Mouse (Mus musculus) embryonic facial prominence, embryonic 15.5 days (tissue): ENCODE data around the gene Cldnd1. TPM values are rescaled to one million over a fixed set of nuclear protein-coding genes. Genes with fewer than 3 reads are reported as not detected.

Experiments
- ATAC-seq: fragments of 200-750 bp; cut with Nextera tagmentation; 2 replicates; pipeline ENCODE4 v1.8.0; 2017; ENCODE audit warnings: low read depth, moderate TSS enrichment; ENCODE audit not compliant: insufficient number of reproducible peaks, low FRiP score, low TSS enrichment
- H3K27ac ChIP-seq: fragments of 300-500 bp; sonication (generic); replicated peaks from 2 replicates; pipeline ENCODE4 v1.5.1; 2015; ENCODE audit warnings: mild to moderate bottlenecking, inconsistent platforms
- H3K27me3 ChIP-seq: fragments of 300-500 bp; sonication (generic); 2 replicates; pipeline ENCODE4 v1.6.1; 2015; ENCODE audit warnings: inconsistent platforms
- H3K36me3 ChIP-seq: fragments of 300-500 bp; sonication (generic); 2 replicates; pipeline ENCODE4 v1.6.1; 2015; ENCODE audit warnings: mild to moderate bottlenecking, inconsistent platforms
- H3K4me1 ChIP-seq: fragments of 300-500 bp; sonication (generic); 2 replicates; pipeline ENCODE4 v1.6.1; 2015; ENCODE audit warnings: inconsistent platforms
- H3K4me2 ChIP-seq: fragments of 300-500 bp; sonication (generic); replicated peaks from 2 replicates; pipeline ENCODE4 v1.6.1; 2015; ENCODE audit warnings: mild to moderate bottlenecking, inconsistent platforms
- H3K4me3 ChIP-seq: fragments of 300-500 bp; sonication (generic); replicated peaks from 2 replicates; pipeline ENCODE4 v1.5.1; 2015; ENCODE audit warnings: mild to moderate bottlenecking, inconsistent platforms
- H3K9ac ChIP-seq: fragments of 300-500 bp; sonication (generic); 2 replicates; pipeline ENCODE4 v1.6.1; 2015; ENCODE audit warnings: inconsistent platforms
- H3K9me3 ChIP-seq: fragments of 300-500 bp; sonication (generic); replicated peaks from 2 replicates; pipeline ENCODE4 v1.6.1; 2016; ENCODE audit warnings: inconsistent platforms
- WGBS: fragments of 180-500 bp; shearing (Covaris S2); methylation state at CpG from one replicate; pipeline ENCODE4 v1.1.7; 2015; 5-methylcytosine and 5-hydroxymethylcytosine counted together
- polyA plus RNA-seq: library from polyadenylated mRNA; unstranded; fragments of >200 nt; fragmentation: Nextera tagmentation; extraction: Ambion mirVana; gene quantifications from 2 replicates; pipeline ENCODE4 v1.2.1, GENCODE M21; 2015

Gene Cldnd1
- polyA plus RNA-seq, 1 experiment from 2014 or later = 131 TPM

GRCm38 (mm10) chr16:58696796-58697195 is 30.9 kb upstream of the Cldnd1 start:
- Histone ChIP-seq H3K4me1 (no peaks in the 10 kb centered on the region), H3K9ac (no peak overlapping the region), H3K27me3 (no peaks in the 10 kb centered on the region), H3K4me2 (no peak overlapping the region), H3K27ac (no peak overlapping the region), H3K9me3 (no peaks in the 10 kb centered on the region), H3K36me3 (no peaks in the 10 kb centered on the region), H3K4me3 (no peak overlapping the region)
- 65% methylated on average over 3 of the region's 3 CpGs for WGBS
- no peak for ATAC-seq

GRCm38 (mm10) chr16:58697261-58697660 is 30.4 kb upstream of the Cldnd1 start:
- H3K27me3 ChIP-seq = no peaks in the 10 kb centered on the region
- H3K36me3 ChIP-seq = no peaks in the 10 kb centered on the region
- H3K27ac ChIP-seq = no peak overlapping the region
- H3K4me2 ChIP-seq = no peak overlapping the region
- 97% methylated on average over 1 of the region's 1 CpGs for WGBS
- H3K9ac ChIP-seq = no peak overlapping the region
- no peak for ATAC-seq
- H3K4me1 ChIP-seq = no peaks in the 10 kb centered on the region
- H3K4me3 ChIP-seq = no peak overlapping the region
- no peaks in the 10 kb centered on the region for H3K9me3 ChIP-seq

- 81% methylated on average over 6 of the region's 6 CpGs for WGBS
- no peak overlapping the region for H3K4me2 ChIP-seq
- no peaks in the 10 kb centered on the region for H3K27me3 ChIP-seq
- no peak overlapping the region for H3K4me3 ChIP-seq
- H3K4me1 ChIP-seq = no peaks in the 10 kb centered on the region
- H3K27ac ChIP-seq = no peak overlapping the region
- H3K9me3 ChIP-seq = no peaks in the 10 kb centered on the region
- no peaks in the 10 kb centered on the region for H3K36me3 ChIP-seq
- H3K9ac ChIP-seq = no peak overlapping the region
- ATAC-seq = no peak
These were observed 27.5 kb upstream of the Cldnd1 start for GRCm38 (mm10) chr16:58700174-58700573.

- Histone ChIP-seq H3K27me3 (no peaks in the 10 kb centered on the region), H3K4me2 (no peak overlapping the region), H3K4me1 (no peaks in the 10 kb centered on the region), H3K9ac (no peak overlapping the region), H3K27ac (no peak overlapping the region), H3K9me3 (no peaks in the 10 kb centered on the region), H3K36me3 (no peaks in the 10 kb centered on the region), H3K4me3 (no peak overlapping the region)
- 87% methylated on average over 12 of the region's 12 CpGs for WGBS
- no peak for ATAC-seq
These were observed 26.8 kb upstream of the Cldnd1 start for GRCm38 (mm10) chr16:58700816-58701424.

GRCm38 (mm10) chr16:58701779-58702178 is 25.9 kb upstream of the Cldnd1 start:
- no peak overlapping the region for H3K4me2 ChIP-seq
- no peaks in the 10 kb centered on the region for H3K36me3 ChIP-seq
- H3K27ac ChIP-seq = no peak overlapping the region
- no peak overlapping the region for H3K4me3 ChIP-seq
- WGBS = 42% methylated on average over 6 of the region's 6 CpGs
- no peaks in the 10 kb centered on the region for H3K9me3 ChIP-seq
- H3K4me1 ChIP-seq = no peaks in the 10 kb centered on the region
- H3K27me3 ChIP-seq = no peaks in the 10 kb centered on the region
- H3K9ac ChIP-seq = no peak overlapping the region
- ATAC-seq = no peak

- Histone ChIP-seq H3K4me1 (no peaks in the 10 kb centered on the region), H3K36me3 (no peaks in the 10 kb centered on the region), H3K4me2 (no peak overlapping the region), H3K27me3 (no peaks in the 10 kb centered on the region), H3K9me3 (no peaks in the 10 kb centered on the region), H3K9ac (no peak overlapping the region), H3K4me3 (no peak overlapping the region), H3K27ac (no peak overlapping the region)
- WGBS = 71% methylated on average over 10 of the region's 10 CpGs
- no peak for ATAC-seq
These were observed 25.3 kb upstream of the Cldnd1 start for GRCm38 (mm10) chr16:58702329-58702932.

- Histone ChIP-seq H3K27ac (no peak overlapping the region), H3K9ac (no peak overlapping the region), H3K4me3 (no peak overlapping the region), H3K4me1 (no peaks in the 10 kb centered on the region), H3K36me3 (no peaks in the 10 kb centered on the region), H3K9me3 (no peaks in the 10 kb centered on the region), H3K27me3 (no peaks in the 10 kb centered on the region), H3K4me2 (no peak overlapping the region)
- no peak for ATAC-seq
- WGBS = 30% methylated on average over 10 of the region's 10 CpGs
These were observed 24.2 kb upstream of the Cldnd1 start for GRCm38 (mm10) chr16:58703382-58704124.

- no peaks in the 10 kb centered on the region for H3K27me3 ChIP-seq
- no peak overlapping the region for H3K4me2 ChIP-seq
- no peaks in the 10 kb centered on the region for H3K4me1 ChIP-seq
- H3K9me3 ChIP-seq = no peaks in the 10 kb centered on the region
- H3K4me3 ChIP-seq = no peak overlapping the region
- no peak for ATAC-seq
- no peaks in the 10 kb centered on the region for H3K36me3 ChIP-seq
- H3K9ac ChIP-seq = no peak overlapping the region
- no peak overlapping the region for H3K27ac ChIP-seq
These were observed 22.7 kb upstream of the Cldnd1 start for GRCm38 (mm10) chr16:58704999-58705398.

- Histone ChIP-seq H3K4me3 (no peak overlapping the region), H3K9ac (no peak overlapping the region), H3K36me3 (no peaks in the 10 kb centered on the region), H3K27ac (no peak overlapping the region), H3K27me3 (no peaks in the 10 kb centered on the region), H3K4me1 (no peaks in the 10 kb centered on the region), H3K4me2 (no peak overlapping the region), H3K9me3 (no peaks in the 10 kb centered on the region)
- ATAC-seq = no peak
- 87% methylated on average over 4 of the region's 4 CpGs for WGBS
These were observed 20.3 kb upstream of the Cldnd1 start for GRCm38 (mm10) chr16:58707276-58707905.

- no peaks in the 10 kb centered on the region for H3K27me3 ChIP-seq
- no peaks in the 10 kb centered on the region for H3K36me3 ChIP-seq
- H3K4me2 ChIP-seq = no peak overlapping the region
- 84% methylated on average over 3 of the region's 3 CpGs for WGBS
- no peak overlapping the region for H3K27ac ChIP-seq
- ATAC-seq = no peak
- H3K9ac ChIP-seq = no peak overlapping the region
- no peaks in the 10 kb centered on the region for H3K9me3 ChIP-seq
- H3K4me3 ChIP-seq = no peak overlapping the region
- H3K4me1 ChIP-seq = no peaks in the 10 kb centered on the region
These were observed 18.9 kb upstream of the Cldnd1 start for GRCm38 (mm10) chr16:58708601-58709475.

GRCm38 (mm10) chr16:58709536-58709935 is 18.2 kb upstream of the Cldnd1 start:
- Histone ChIP-seq H3K36me3 (no peaks in the 10 kb centered on the region), H3K27ac (no peak overlapping the region), H3K9ac (no peak overlapping the region), H3K27me3 (no peaks in the 10 kb centered on the region), H3K4me1 (no peaks in the 10 kb centered on the region), H3K9me3 (no peaks in the 10 kb centered on the region), H3K4me2 (no peak overlapping the region), H3K4me3 (no peak overlapping the region)
- no peak for ATAC-seq
- WGBS = 79% methylated on average over 4 of the region's 4 CpGs
